Mouse (Mus musculus) MEL (cell line): Measurements from ENCODE around the gene Fam136a.

Experiments
- CHD2 ChIP-seq: IDR thresholded peaks from 2 replicates; pipeline ENCODE4 v1.6.1; 2011; ENCODE audit warnings: low read length, improper control_type of control experiment
- CTCF ChIP-seq, 3 experiments: IDR thresholded peaks in 2 of 3; conservative IDR thresholded peaks in 1 of 3; 2 replicates each; pipeline ENCODE4 v1.5.1; 2011 to 2012; ENCODE audit warnings: low read length in 3 of 3, low read depth in 2 of 3, mild to moderate bottlenecking in 2 of 3, improper control_type of control experiment in 1 of 3, inconsistent platforms in 1 of 3, mixed read lengths in 1 of 3, moderate library complexity in 1 of 3; ENCODE audit not compliant: control insufficient read depth in 1 of 3, insufficient read depth in 1 of 3, poor library complexity in 1 of 3, severe bottlenecking in 1 of 3
- E2F4 ChIP-seq: IDR thresholded peaks from 2 replicates; pipeline ENCODE4 v1.6.1; 2011; ENCODE audit warnings: low read depth, low read length, improper control_type of control experiment, borderline replicate concordance
- EP300 ChIP-seq, 2 experiments: IDR thresholded peaks; 2 replicates each; pipeline ENCODE4 v1.6.1; 2011; ENCODE audit warnings: improper control_type of control experiment in 2 of 2, low read length in 2 of 2, low read depth in 1 of 2, mild to moderate bottlenecking in 1 of 2
- ETS1 ChIP-seq: IDR thresholded peaks from 2 replicates; pipeline ENCODE4 v1.6.1; 2012; ENCODE audit warnings: low read depth, mild to moderate bottlenecking, inconsistent platforms, low read length, improper control_type of control experiment, moderate library complexity
- GATA1 ChIP-seq: IDR thresholded peaks from 2 replicates; pipeline ENCODE4 v1.6.1; 2011; ENCODE audit warnings: low read depth, low read length, improper control_type of control experiment
- MAFK ChIP-seq: IDR thresholded peaks from 2 replicates; pipeline ENCODE4 v1.6.1; 2011; ENCODE audit warnings: low read depth, mild to moderate bottlenecking, low read length, improper control_type of control experiment, borderline replicate concordance
- MAX ChIP-seq: IDR thresholded peaks from 2 replicates; pipeline ENCODE4 v1.6.1; 2011; ENCODE audit warnings: low read length, improper control_type of control experiment
- MYC ChIP-seq: IDR thresholded peaks from 2 replicates; pipeline ENCODE4 v1.6.1; 2011; ENCODE audit warnings: low read depth, mild to moderate bottlenecking, low read length, improper control_type of control experiment, moderate library complexity
- POLR2A ChIP-seq, 2 experiments: IDR thresholded peaks; 2 replicates each; pipeline ENCODE4 v1.6.1; 2011 to 2012; ENCODE audit warnings: low read length in 2 of 2, mild to moderate bottlenecking in 2 of 2, control low read depth in 1 of 2, improper control_type of control experiment in 1 of 2, low read depth in 1 of 2, moderate library complexity in 1 of 2; ENCODE audit not compliant: control insufficient read depth in 1 of 2, insufficient read depth in 1 of 2, poor library complexity in 1 of 2
- UBTF ChIP-seq: IDR thresholded peaks from 2 replicates; pipeline ENCODE4 v1.6.1; 2012; ENCODE audit warnings: low read depth, mild to moderate bottlenecking, inconsistent platforms, low read length, improper control_type of control experiment, moderate library complexity, borderline replicate concordance; ENCODE audit not compliant: insufficient read depth
- USF1 ChIP-seq: IDR thresholded peaks from 2 replicates; pipeline ENCODE4 v1.6.1; 2014; ENCODE audit warnings: low read depth, mild to moderate bottlenecking, inconsistent platforms, low read length, improper control_type of control experiment, moderate library complexity

- TF ChIP-seq MAFK (no peak), E2F4 (no peak), GATA1 (no peak), CTCF (IDR thresholded peaks at IDR 0.05 in 2 of 3, conservative IDR thresholded peaks at IDR 0.05 in 1 of 3; ENCODE audit: control insufficient read depth in 1 of 3, insufficient read depth in 1 of 3, low read depth in 2 of 3, low read length in 3 of 3, poor library complexity in 1 of 3, severe bottlenecking in 1 of 3) (no peak), POLR2A (IDR thresholded peaks at IDR 0.05; ENCODE audit: control insufficient read depth in 1 of 2, insufficient read depth in 1 of 2, low read depth in 1 of 2, low read length in 2 of 2, poor library complexity in 1 of 2) (no peak), MYC (no peak), USF1 (no peak), MAX (no peak), UBTF (no peak), CHD2 (no peak), EP300 (IDR thresholded peaks at IDR 0.05; ENCODE audit: low read depth in 1 of 2, low read length in 2 of 2) (no peak), ETS1 (no peak)
These were observed 48.4 kb upstream of the Fam136a start for GRCm38 (mm10) chr6:86317066-86317465.
